Mouse (Mus musculus): ENCODE results near the gene Scrn3. TPM values are rescaled to one million over a fixed set of nuclear protein-coding genes. Genes with fewer than 3 reads are reported as not detected.

Scrn3 gene
- total and polyA plus RNA-seq, 2 experiments from 2014 or later: 5.1 to 5.3 TPM

GRCm38 (mm10) chr2:73279271-73280038, 32.9 kb upstream of the Scrn3 start:
- TF ChIP-seq CTCF (IDR thresholded peaks at IDR 0.05; ENCODE audit: low read depth): no peak
- Histone ChIP-seq H3K9me3 (ENCODE audit: low read length) (no peaks in the 10 kb centered on the region), H3K36me3 (ENCODE audit: insufficient read depth) (no peaks in the 10 kb centered on the region), H3K4me3 (ENCODE audit: low read depth, low read length) (peak overlapping the region; percentile 22), H3K27ac (ENCODE audit: low read depth, low read length) (peak overlapping the region; percentile 78), H3K9ac (peak overlapping the region; percentile 46), H3K4me1 (ENCODE audit: insufficient read depth) (0 out of 2 replicates have a peak, but pooled peaks cover 5% of the 10 kb centered on the region), H3K27me3 (ENCODE audit: insufficient read depth, low read length) (peaks cover 15% of the 10 kb centered on the region), H3K4me2 (ENCODE audit: low read depth) (peak overlapping the region; percentile 43)
- 2% methylated on average over 31 of the region's 31 CpGs for WGBS
- peak; percentile 64 for DNase-seq
- no peak; the same call in 1 of the 2 replicates for ATAC-seq

GRCm38 (mm10) chr2:73280356-73281047, 31.9 kb upstream of the Scrn3 start:
- no peaks in the 10 kb centered on the region for H3K9me3 ChIP-seq (ENCODE audit: low read length)
- peak overlapping the region; percentile 72 for H3K27ac ChIP-seq (ENCODE audit: low read depth, low read length)
- ATAC-seq (no peak), DNase-seq (peak; percentile 67)
- TF ChIP-seq CTCF (IDR thresholded peaks at IDR 0.05; ENCODE audit: low read depth): no peak
- H3K36me3 ChIP-seq (ENCODE audit: insufficient read depth): no peaks in the 10 kb centered on the region
- H3K9ac ChIP-seq: peak overlapping the region; percentile 39
- 0 out of 2 replicates have a peak, but pooled peaks cover 5% of the 10 kb centered on the region for H3K4me1 ChIP-seq (ENCODE audit: insufficient read depth)
- peak overlapping the region; percentile 12; the same call in 1 of the 2 replicates for H3K4me3 ChIP-seq (ENCODE audit: low read depth, low read length)
- 6% methylated on average over 33 of the region's 33 CpGs for WGBS
- H3K27me3 ChIP-seq (ENCODE audit: insufficient read depth, low read length): peaks cover 15% of the 10 kb centered on the region
- H3K4me2 ChIP-seq (ENCODE audit: low read depth): peak overlapping the region; percentile 47

- WGBS: 23% methylated on average over 22 of the region's 22 CpGs
- Histone ChIP-seq H3K27me3 (ENCODE audit: insufficient read depth, low read length) (peaks cover 15% of the 10 kb centered on the region), H3K4me1 (ENCODE audit: insufficient read depth) (0 out of 2 replicates have a peak, but pooled peaks cover 5% of the 10 kb centered on the region), H3K36me3 (ENCODE audit: insufficient read depth) (no peaks in the 10 kb centered on the region), H3K4me2 (ENCODE audit: low read depth) (peak overlapping the region; percentile 47), H3K4me3 (ENCODE audit: low read depth, low read length) (0 out of 2 replicates have a peak overlapping the region, but pooled peaks have one; percentile 12), H3K27ac (ENCODE audit: low read depth, low read length) (peak overlapping the region; percentile 72), H3K9ac (peak overlapping the region; percentile 39; the same call in 1 of the 2 replicates), H3K9me3 (ENCODE audit: low read length) (no peaks in the 10 kb centered on the region)
- DNase-seq (peak; percentile 38), ATAC-seq (no peak)
- TF ChIP-seq CTCF (IDR thresholded peaks at IDR 0.05; ENCODE audit: low read depth): no peak
Measured at GRCm38 (mm10) chr2:73281048-73281661, 31.2 kb upstream of the Scrn3 start.

- WGBS: 13% methylated on average over 7 of the region's 7 CpGs
- ATAC-seq (no peak), DNase-seq (peak; percentile 59)
- peaks cover 4% of the 10 kb centered on the region; the same call in 1 of the 2 replicates for H3K36me3 ChIP-seq (ENCODE audit: insufficient read depth)
- H3K4me3 ChIP-seq (ENCODE audit: low read depth, low read length): 0 out of 2 replicates have a peak overlapping the region, but pooled peaks have one; percentile 12
- 0 out of 2 replicates have a peak, but pooled peaks cover 5% of the 10 kb centered on the region for H3K4me1 ChIP-seq (ENCODE audit: insufficient read depth)
- H3K27me3 ChIP-seq (ENCODE audit: insufficient read depth, low read length): peaks cover 15% of the 10 kb centered on the region
- TF ChIP-seq CTCF (IDR thresholded peaks at IDR 0.05; ENCODE audit: low read depth): peak; percentile 62
- H3K9ac ChIP-seq: no peak overlapping the region
- H3K9me3 ChIP-seq (ENCODE audit: low read length): no peaks in the 10 kb centered on the region
- H3K4me2 ChIP-seq (ENCODE audit: low read depth): peak overlapping the region; percentile 47; the same call in 1 of the 2 replicates
- peak overlapping the region; percentile 72; the same call in 1 of the 2 replicates for H3K27ac ChIP-seq (ENCODE audit: low read depth, low read length)
Measured at GRCm38 (mm10) chr2:73281707-73282106, 30.7 kb upstream of the Scrn3 start.

GRCm38 (mm10) chr2:73285630-73286029, 26.8 kb upstream of the Scrn3 start:
- 7% methylated on average over 2 of the region's 2 CpGs for WGBS
- Histone ChIP-seq H3K4me3 (ENCODE audit: low read depth, low read length) (no peak overlapping the region), H3K4me2 (ENCODE audit: low read depth) (no peak overlapping the region), H3K9me3 (ENCODE audit: low read length) (no peaks in the 10 kb centered on the region), H3K4me1 (ENCODE audit: insufficient read depth) (no peaks in the 10 kb centered on the region), H3K27ac (ENCODE audit: low read depth, low read length) (no peak overlapping the region), H3K27me3 (ENCODE audit: insufficient read depth, low read length) (peaks cover 5% of the 10 kb centered on the region; the same call in 1 of the 2 replicates), H3K36me3 (ENCODE audit: insufficient read depth) (peaks cover 14% of the 10 kb centered on the region), H3K9ac (no peak overlapping the region)
- DNase-seq: peak; percentile 74
- peak; percentile 71 for TF ChIP-seq CTCF (IDR thresholded peaks at IDR 0.05; ENCODE audit: low read depth)
- peak; percentile 58; the same call in 1 of the 2 replicates for ATAC-seq

GRCm38 (mm10) chr2:73291130-73291529, 21.3 kb upstream of the Scrn3 start:
- ATAC-seq: no peak
- H3K36me3 ChIP-seq (ENCODE audit: insufficient read depth): peaks cover 35% of the 10 kb centered on the region
- no peaks in the 10 kb centered on the region for H3K4me1 ChIP-seq (ENCODE audit: insufficient read depth)
- H3K9me3 ChIP-seq (ENCODE audit: low read length): no peaks in the 10 kb centered on the region
- no peak overlapping the region for H3K4me2 ChIP-seq (ENCODE audit: low read depth)
- no peak for DNase-seq
- TF ChIP-seq CTCF (IDR thresholded peaks at IDR 0.05; ENCODE audit: low read depth): no peak
- no peak overlapping the region for H3K4me3 ChIP-seq (ENCODE audit: low read depth, low read length)
- WGBS: 93% methylated on average over 4 of the region's 4 CpGs
- no peak overlapping the region for H3K27ac ChIP-seq (ENCODE audit: low read depth, low read length)
- no peaks in the 10 kb centered on the region for H3K27me3 ChIP-seq (ENCODE audit: insufficient read depth, low read length)
- no peak overlapping the region for H3K9ac ChIP-seq

Measured in forebrain, postnatal 0 days (tissue).